Mouse (Mus musculus): ENCODE measurements at regions not wholly inside any gene's neighbourhood (a gene's known extent, or its start where the extent isn't known, plus 50 kb on each side); places are given as distances from the start of the nearest gene placed in this dataset. TPM values are rescaled to one million over a fixed set of nuclear protein-coding genes. Genes with fewer than 3 reads are reported as not detected.

GRCm38 (mm10) chr5:120365950-120366467, 65.5 kb upstream of the Lhx5 start:
- no peak overlapping the region for H3K4me3 ChIP-seq
- H3K27ac ChIP-seq (replicated peaks): peak overlapping the region; percentile 74
- peaks cover 22% of the 10 kb centered on the region for H3K27me3 ChIP-seq
- ATAC-seq (ENCODE audit: low FRiP score, low read depth): peak; percentile 80
- H3K4me2 ChIP-seq (replicated peaks): peak overlapping the region; percentile 32; the same call in 1 of the 2 replicates
- H3K4me1 ChIP-seq: peaks cover 17% of the 10 kb centered on the region
- no peaks in the 10 kb centered on the region for H3K36me3 ChIP-seq
- H3K9ac ChIP-seq (replicated peaks): no peak overlapping the region; the same call in 1 of the 2 replicates
- 21% methylated on average over 10 of the region's 10 CpGs for WGBS
- H3K9me3 ChIP-seq: no peaks in the 10 kb centered on the region

- Histone ChIP-seq H3K27me3 (peaks cover 19% of the 10 kb centered on the region), H3K4me2 (replicated peaks) (no peak overlapping the region), H3K4me1 (peaks cover 27% of the 10 kb centered on the region), H3K27ac (replicated peaks) (no peak overlapping the region), H3K36me3 (no peaks in the 10 kb centered on the region), H3K9me3 (no peaks in the 10 kb centered on the region), H3K4me3 (no peak overlapping the region), H3K9ac (replicated peaks) (no peak overlapping the region)
- WGBS: 94% methylated on average over 1 of the region's 1 CpGs
- ATAC-seq (ENCODE audit: low FRiP score, low read depth): no peak
These were observed 62.7 kb upstream of the Lhx5 start for GRCm38 (mm10) chr5:120368797-120369196.

- H3K27me3 ChIP-seq: peaks cover 36% of the 10 kb centered on the region
- WGBS: 1% methylated on average over 15 of the region's 15 CpGs
- H3K36me3 ChIP-seq: no peaks in the 10 kb centered on the region
- peaks cover 16% of the 10 kb centered on the region for H3K4me1 ChIP-seq
- H3K9me3 ChIP-seq: no peaks in the 10 kb centered on the region
- 0 out of 2 replicates have a peak overlapping the region, but pooled peaks have one; percentile 24 for H3K9ac ChIP-seq (replicated peaks)
- no peak overlapping the region for H3K4me3 ChIP-seq
- peak; percentile 72 for ATAC-seq (ENCODE audit: low FRiP score, low read depth)
- H3K27ac ChIP-seq (replicated peaks): peak overlapping the region; percentile 77
- peak overlapping the region; percentile 39 for H3K4me2 ChIP-seq (replicated peaks)
These were observed 60.2 kb upstream of the Lhx5 start for GRCm38 (mm10) chr5:120371176-120371819.

- no peak for ATAC-seq (ENCODE audit: low FRiP score, low read depth)
These were observed 58.1 kb upstream of the Lhx5 start for GRCm38 (mm10) chr5:120373426-120373825.

More at GRCm38 (mm10) chr5:120373426-120373825, 58.1 kb upstream of the Lhx5 start:
- H3K27ac ChIP-seq (replicated peaks): no peak overlapping the region
- H3K9me3 ChIP-seq: no peaks in the 10 kb centered on the region
- no peaks in the 10 kb centered on the region for H3K36me3 ChIP-seq
- WGBS: 90% methylated on average over 7 of the region's 7 CpGs
- H3K4me1 ChIP-seq: peaks cover 13% of the 10 kb centered on the region
- no peak overlapping the region for H3K9ac ChIP-seq (replicated peaks)
- H3K4me3 ChIP-seq: no peak overlapping the region
- no peak overlapping the region for H3K4me2 ChIP-seq (replicated peaks)
- H3K27me3 ChIP-seq: peaks cover 53% of the 10 kb centered on the region

Small RNA genes in the stretch of these regions (microRNA-seq; reads per million reads assigned to microRNA genes)
- gene Gm26474: not detected
